Mouse (Mus musculus) large intestine, adult 2 months (tissue): ENCODE results near the gene Sgsm1. TPM values are rescaled to one million over a fixed set of nuclear protein-coding genes. Genes with fewer than 3 reads are reported as not detected.

Source experiments
- DNase-seq: peaks from one replicate; pipeline ENCODE4 v3.0.0-alpha.2; 2012; ENCODE audit warnings: low read depth, low spot score
- WGBS: fragments of 180-500 bp; shearing (Covaris S2); methylation state at CpG from one replicate; pipeline ENCODE4 v1.1.7; 2018; 5-methylcytosine and 5-hydroxymethylcytosine counted together
- polyA plus RNA-seq: library from polyadenylated mRNA; depleted of rRNA; stranded (reverse); fragments of >200 nt; gene quantifications from 2 replicates; pipeline ENCODE4 v1.2.3, GENCODE M21; 2012; rRNA removed

The Sgsm1 gene
- polyA plus RNA-seq, 1 experiment: 7.1 TPM

GRCm38 (mm10) chr5:113199772-113200134 is 110.8 kb downstream of the Sgsm1 start:
- DNase-seq: no peak
- WGBS: 82% methylated on average over 10 of the region's 10 CpGs

GRCm38 (mm10) chr5:113199126-113199771 is 111.3 kb downstream of the Sgsm1 start:
- DNase-seq: no peak
- 45% methylated on average over 8 of the region's 8 CpGs for WGBS

- WGBS: 64% methylated on average over 9 of the region's 9 CpGs
- DNase-seq: no peak
These were observed 113.4 kb downstream of the Sgsm1 start for GRCm38 (mm10) chr5:113196916-113197794.

DNA sequence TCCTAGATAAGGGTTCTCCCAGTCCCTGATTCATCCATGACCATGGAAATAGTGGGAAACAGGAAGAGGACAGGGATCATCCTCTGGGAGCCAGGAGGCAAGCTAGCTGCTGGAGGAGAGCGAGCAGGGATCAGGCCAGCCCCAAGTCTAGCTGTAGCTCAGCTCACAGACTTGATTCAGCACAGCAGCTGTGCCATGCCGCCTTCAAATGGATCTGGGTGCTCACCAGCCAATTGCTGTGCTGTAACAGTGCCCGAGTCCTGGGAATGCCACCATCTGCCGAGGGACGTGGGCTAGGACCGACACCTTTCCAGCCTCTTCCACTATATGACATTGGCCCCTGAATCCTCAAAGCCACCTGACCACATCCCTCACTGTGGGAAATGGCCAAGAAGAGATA is 114.7 kb downstream of the Sgsm1 start:
- WGBS: 92% methylated on average over 6 of the region's 6 CpGs
- no peak for DNase-seq

GRCm38 (mm10) chr5:113195451-113195850 is 115.1 kb downstream of the Sgsm1 start:
- no peak for DNase-seq
- WGBS: 76% methylated on average over 12 of the region's 12 CpGs

DNA sequence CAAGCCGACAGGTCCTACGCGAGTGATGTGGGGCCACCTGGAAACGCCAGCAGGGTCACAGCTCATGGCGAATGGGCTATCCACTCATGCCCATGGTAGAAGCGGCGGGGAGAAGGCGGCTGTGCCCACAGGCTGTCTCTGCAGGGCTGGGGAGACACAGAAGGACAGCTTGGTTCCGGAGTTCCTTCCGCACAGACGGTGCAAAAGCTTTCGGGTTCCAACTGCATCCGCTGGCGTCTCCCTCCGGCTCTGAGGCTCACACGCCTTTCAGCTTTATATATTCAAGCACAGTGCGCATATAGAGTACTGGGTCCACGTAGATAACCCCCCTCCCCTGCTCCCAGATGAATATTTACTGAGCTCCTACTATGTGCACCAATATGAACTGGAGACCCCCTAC is 116.8 kb downstream of the Sgsm1 start:
- no peak for DNase-seq
- 90% methylated on average over 18 of the region's 18 CpGs for WGBS

Other genes starting within 250 kb of the Sgsm1 start
- gene Crybb2, start 240.7 kb downstream of the Sgsm1 start, polyA plus RNA-seq: 0.17 TPM in 1 of 2 replicates, not detected in the other
- 5.9 and 6.1 TPM in 2 replicates for gene Crybb3, start 229.2 kb downstream of the Sgsm1 start, polyA plus RNA-seq
- 45.7 and 51.7 TPM in 2 replicates for gene 2900026A02Rik, start 89.5 kb downstream of the Sgsm1 start, polyA plus RNA-seq
- gene Tmem211, start 83.9 kb downstream of the Sgsm1 start, polyA plus RNA-seq: not detected in 2 replicates
- not detected in 2 replicates for gene Aym1, start 46.5 kb upstream of the Sgsm1 start, polyA plus RNA-seq
- 6.9 and 8.7 TPM in 2 replicates for gene Wscd2, start 179.5 kb upstream of the Sgsm1 start, polyA plus RNA-seq